Mouse (Mus musculus) MEL (cell line): ENCODE results near the gene Prdm1.

ENCODE experiments used
- CTCF ChIP-seq, 3 experiments: IDR thresholded peaks in 2 of 3; conservative IDR thresholded peaks in 1 of 3; 2 replicates each; pipeline ENCODE4 v1.5.1; 2011 to 2012; ENCODE audit warnings: low read length in 3 of 3, low read depth in 2 of 3, mild to moderate bottlenecking in 2 of 3, improper control_type of control experiment in 1 of 3, inconsistent platforms in 1 of 3, mixed read lengths in 1 of 3, moderate library complexity in 1 of 3; ENCODE audit not compliant: control insufficient read depth in 1 of 3, insufficient read depth in 1 of 3, poor library complexity in 1 of 3, severe bottlenecking in 1 of 3
- GATA1 ChIP-seq: IDR thresholded peaks from 2 replicates; pipeline ENCODE4 v1.6.1; 2011; ENCODE audit warnings: low read depth, low read length, improper control_type of control experiment
- MYB ChIP-seq: IDR thresholded peaks from 2 replicates; pipeline ENCODE4 v1.6.1; 2011; ENCODE audit warnings: mild to moderate bottlenecking, low read depth, low read length, improper control_type of control experiment
- POLR2A ChIP-seq, 2 experiments: IDR thresholded peaks; 2 replicates each; pipeline ENCODE4 v1.6.1; 2011 to 2012; ENCODE audit warnings: low read length in 2 of 2, mild to moderate bottlenecking in 2 of 2, control low read depth in 1 of 2, improper control_type of control experiment in 1 of 2, low read depth in 1 of 2, moderate library complexity in 1 of 2; ENCODE audit not compliant: control insufficient read depth in 1 of 2, insufficient read depth in 1 of 2, poor library complexity in 1 of 2
- UBTF ChIP-seq: IDR thresholded peaks from 2 replicates; pipeline ENCODE4 v1.6.1; 2012; ENCODE audit warnings: low read depth, mild to moderate bottlenecking, inconsistent platforms, low read length, improper control_type of control experiment, moderate library complexity, borderline replicate concordance; ENCODE audit not compliant: insufficient read depth
- ZC3H11A ChIP-seq: IDR thresholded peaks from 2 replicates; pipeline ENCODE4 v1.6.1; 2012; ENCODE audit warnings: low read depth, mild to moderate bottlenecking, inconsistent platforms, low read length, improper control_type of control experiment

DNA sequence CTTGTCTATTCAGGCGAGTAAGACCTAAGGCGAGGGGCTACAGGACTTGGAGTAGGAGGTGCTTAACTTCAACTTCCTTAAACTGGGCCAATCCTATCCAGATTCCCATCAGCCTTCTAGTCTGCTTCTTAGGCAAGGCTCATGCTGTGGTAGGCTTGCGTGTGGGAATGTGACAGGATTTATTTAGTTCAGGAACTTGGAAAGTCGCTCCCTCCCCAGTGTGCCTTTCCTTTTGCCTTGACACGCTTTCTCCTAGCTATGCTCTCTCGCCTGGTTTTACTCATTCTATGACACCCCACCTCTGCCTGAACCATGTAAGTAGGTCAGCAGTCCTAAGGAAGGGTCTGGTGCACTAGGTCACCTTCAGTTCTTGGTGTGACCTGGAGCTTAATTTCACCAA, 9.8 kb upstream of the Prdm1 start:
- TF ChIP-seq ZC3H11A (no peak), CTCF (IDR thresholded peaks at IDR 0.05 in 2 of 3, conservative IDR thresholded peaks at IDR 0.05 in 1 of 3; ENCODE audit: control insufficient read depth in 1 of 3, insufficient read depth in 1 of 3, low read depth in 2 of 3, low read length in 3 of 3, poor library complexity in 1 of 3, severe bottlenecking in 1 of 3) (no peak), POLR2A (IDR thresholded peaks at IDR 0.05; ENCODE audit: control insufficient read depth in 1 of 2, insufficient read depth in 1 of 2, low read depth in 1 of 2, low read length in 2 of 2, poor library complexity in 1 of 2) (no peak), UBTF (no peak), GATA1 (no peak), MYB (no peak)
